Mouse (Mus musculus): ENCODE measurements around the gene Tfg. TPM values are rescaled to one million over a fixed set of nuclear protein-coding genes. Genes with fewer than 3 reads are reported as not detected.
A peak's percentile ranks its signal among the peaks of the same experiment; 100 is the strongest.

Tfg gene
- total RNA-seq (2021), result 10 to 100 TPM; 48.0 to 49.5 TPM

GRCm38 (mm10) chr16:56717224-56718200, at the start of gene Tfg:
TSS of gene Tfg (minus strand) at chr16:56717450.
- intact Hi-C loops (cut with DNase I), result loop anchor here (5.0 kb wide), 1 partner anchor 405 kb away; the partner anchor contains the start of gene Tomm70a
- peak; percentile 98 for DNase-seq (ENCODE audit: low spot score)

GRCm38 (mm10) chr16:56729060-56729459, 11.8 kb upstream of the Tfg start:
- intact Hi-C loops (cut with DNase I), result no loop called here
- DNase-seq (ENCODE audit: low spot score), result no peak

- DNase-seq (ENCODE audit: low spot score), result no peak
- intact Hi-C loops (cut with DNase I), result no loop called here
Measured at GRCm38 (mm10) chr16:56724927-56725326, 7.7 kb upstream of the Tfg start.

- DNase-seq (ENCODE audit: low spot score), result no peak
- intact Hi-C loops (cut with DNase I), result no loop called here
Measured at GRCm38 (mm10) chr16:56722357-56722756, 5.1 kb upstream of the Tfg start.

GRCm38 (mm10) chr16:56719031-56719430, 1.8 kb upstream of the Tfg start:
- intact Hi-C loops (cut with DNase I), result loop anchor here (5.0 kb wide), 1 partner anchor 403 kb away; the partner anchor contains the start of gene Tomm70a
- DNase-seq (ENCODE audit: low spot score), result no peak

- DNase-seq (ENCODE audit: low spot score), result peak; percentile 4
- intact Hi-C loops (cut with DNase I), result loop anchor here (5.0 kb wide), 1 partner anchor 406 kb away; the partner anchor contains the start of gene Tomm70a
Measured at GRCm38 (mm10) chr16:56716557-56717179, 582 bp downstream of the Tfg start.

- intact Hi-C loops (cut with DNase I), result loop anchor here (5.0 kb wide), 1 partner anchor 407 kb away; the partner anchor contains the start of gene Tomm70a
- no peak for DNase-seq (ENCODE audit: low spot score)
Measured at GRCm38 (mm10) chr16:56715608-56716007, 1.6 kb downstream of the Tfg start.

GRCm38 (mm10) chr16:56710071-56710470, 7.2 kb downstream of the Tfg start:
- no peak for DNase-seq (ENCODE audit: low spot score)
- intact Hi-C loops (cut with DNase I), result no loop called here

- intact Hi-C loops (cut with DNase I), result no loop called here
- DNase-seq (ENCODE audit: low spot score), result no peak
Measured at GRCm38 (mm10) chr16:56705731-56706130, 11.5 kb downstream of the Tfg start.

GRCm38 (mm10) chr16:56700898-56701297, 16.4 kb downstream of the Tfg start:
- intact Hi-C loops (cut with DNase I), result no loop called here
- no peak for DNase-seq (ENCODE audit: low spot score)

- intact Hi-C loops (cut with DNase I), result no loop called here
- no peak for DNase-seq (ENCODE audit: low spot score)
Measured at GRCm38 (mm10) chr16:56696448-56696847, 20.8 kb downstream of the Tfg start.

GRCm38 (mm10) chr16:56690715-56691114, 26.5 kb downstream of the Tfg start:
- intact Hi-C loops (cut with DNase I), result no loop called here
- no peak for DNase-seq (ENCODE audit: low spot score)

GRCm38 (mm10) chr16:56686747-56687146, 30.5 kb downstream of the Tfg start:
- DNase-seq (ENCODE audit: low spot score), result no peak
- intact Hi-C loops (cut with DNase I), result no loop called here

- intact Hi-C loops (cut with DNase I), result no loop called here
Measured at GRCm38 (mm10) chr16:56681010-56681645, 36.1 kb downstream of the Tfg start.

GRCm38 (mm10) chr16:56677146-56677545, 40.1 kb downstream of the Tfg start:
- intact Hi-C loops (cut with DNase I), result loop anchor here (2.0 to 5.0 kb wide), 3 partner anchors 150 to 364 kb away; no protein-coding TSS in a partner anchor
- DNase-seq (ENCODE audit: low spot score), result no peak

More at GRCm38 (mm10) chr16:56681010-56681645, 36.1 kb downstream of the Tfg start:
- DNase-seq (ENCODE audit: low spot score), result no peak

GRCm38 (mm10) chr16:56673420-56673819, 43.8 kb downstream of the Tfg start:
- intact Hi-C loops (cut with DNase I), result no loop called here
- no peak for DNase-seq (ENCODE audit: low spot score)

GRCm38 (mm10) chr16:56670941-56671340, 46.3 kb downstream of the Tfg start:
- DNase-seq (ENCODE audit: low spot score), result no peak
- intact Hi-C loops (cut with DNase I), result no loop called here

- intact Hi-C loops (cut with DNase I), result no loop called here
- no peak for DNase-seq (ENCODE audit: low spot score)
Measured at GRCm38 (mm10) chr16:56669520-56669919, 47.7 kb downstream of the Tfg start.

GRCm38 (mm10) chr16:56658866-56659265, 58.4 kb downstream of the Tfg start:
- intact Hi-C loops (cut with DNase I), result no loop called here
- no peak for DNase-seq (ENCODE audit: low spot score)
